Mouse (Mus musculus) NIH3T3 (cell line): ENCODE results near the gene Gm9817.
A peak's percentile ranks its signal among the peaks of the same experiment; 100 is the strongest.
"Not testable (repeated sequence)": the region's sequence is repeated elsewhere in the genome, so short reads cannot be mapped to it uniquely, and the experiment has no call there.

Experiments used
- DNase-seq: peaks from one replicate; pipeline ENCODE4 v3.0.0-alpha.2; 2012; ENCODE audit warnings: low read depth

Gm9817 gene

DNA sequence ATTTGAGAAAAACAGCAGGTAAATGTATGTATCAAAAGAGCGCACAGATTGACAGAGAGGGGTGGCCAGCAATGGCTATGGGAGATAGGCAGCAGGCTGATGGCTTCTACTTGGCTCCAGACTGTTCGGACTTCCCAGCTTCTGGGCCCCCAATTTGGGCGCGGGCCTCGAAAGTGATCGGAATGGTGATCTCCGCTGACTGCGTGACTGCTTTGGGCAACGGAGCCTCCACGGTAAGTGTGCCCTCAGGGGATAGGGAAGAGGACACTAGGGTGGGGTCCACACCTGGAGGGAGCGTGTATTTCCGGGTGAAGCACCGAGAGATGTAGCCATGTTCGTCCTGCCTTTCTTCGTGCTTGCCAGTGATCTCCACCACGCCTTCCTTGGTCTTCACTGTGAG is at the start of gene Gm9817:
TSS of gene Gm9817 (plus strand) at position 301 of the 400 bp plus-strand sequence.
- DNase-seq = not testable (repeated sequence)

GRCm38 (mm10) chr13:45029791-45030190 is 48.7 kb upstream of the Gm9817 start:
- peak; percentile 58 for DNase-seq

DNA sequence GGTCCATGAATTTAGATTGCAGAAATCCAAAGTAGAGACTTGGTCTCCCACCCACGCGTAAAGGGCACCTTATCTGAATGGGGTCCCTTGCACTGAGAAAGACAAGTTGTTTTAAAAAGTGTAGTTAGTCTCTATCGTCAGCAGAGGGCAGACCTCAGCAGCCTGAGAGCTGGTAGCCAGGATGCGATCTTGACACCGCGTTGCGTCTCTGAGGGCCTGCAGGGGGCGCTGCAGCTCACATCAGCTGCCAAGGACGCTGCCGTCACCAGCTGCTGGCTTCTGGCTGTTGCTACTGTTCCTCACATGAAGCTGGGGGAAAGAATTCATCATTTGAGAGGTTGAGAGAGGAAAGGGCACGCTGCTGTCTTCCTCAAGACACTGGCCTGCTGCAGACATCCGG is 47.7 kb upstream of the Gm9817 start:
- peak; percentile 95 for DNase-seq

GRCm38 (mm10) chr13:45031314-45031713 is 47.2 kb upstream of the Gm9817 start:
- peak; percentile 8 for DNase-seq

DNA sequence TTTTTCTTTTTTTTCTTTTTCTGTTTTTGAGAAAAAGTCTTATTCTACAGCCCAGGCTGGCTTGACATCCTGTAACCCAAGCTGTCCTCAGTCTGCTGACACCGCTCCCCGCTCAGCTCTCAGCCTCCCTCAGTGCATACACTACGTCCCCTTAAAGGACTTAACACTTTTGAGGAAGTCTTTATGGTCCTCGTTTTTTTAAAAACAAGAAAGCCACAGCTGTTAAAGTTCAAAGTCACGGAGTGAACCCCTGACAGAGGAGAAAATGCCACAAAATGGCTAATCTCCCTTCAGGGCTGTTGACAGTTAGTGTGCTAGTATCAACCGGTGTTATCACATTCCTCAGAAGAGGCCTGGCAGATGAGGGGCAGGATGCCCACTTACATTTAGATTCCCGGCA is 46.7 kb upstream of the Gm9817 start:
- DNase-seq = no peak

DNA sequence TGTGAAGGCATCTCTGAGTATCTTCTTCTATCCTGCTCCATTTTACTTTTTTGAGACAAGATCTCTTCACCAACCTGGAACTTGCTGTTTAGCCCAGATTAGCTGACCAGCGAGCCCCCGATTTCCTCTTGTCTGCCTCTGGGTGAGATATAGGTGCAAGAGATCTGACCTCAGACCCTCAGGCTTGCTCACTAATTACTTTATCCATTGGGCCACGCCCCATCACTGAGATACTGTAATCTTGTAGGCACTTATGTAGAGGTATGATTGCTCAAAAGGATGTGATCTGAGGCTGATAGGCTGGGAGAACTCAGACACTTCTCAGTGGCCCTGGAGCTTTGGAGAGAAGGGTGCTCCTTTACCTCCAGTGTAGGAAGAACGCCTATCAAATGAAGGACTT is 46.0 kb upstream of the Gm9817 start:
- no peak for DNase-seq

- DNase-seq = no peak
These were observed 45.1 kb upstream of the Gm9817 start for GRCm38 (mm10) chr13:45033360-45033759.

DNA sequence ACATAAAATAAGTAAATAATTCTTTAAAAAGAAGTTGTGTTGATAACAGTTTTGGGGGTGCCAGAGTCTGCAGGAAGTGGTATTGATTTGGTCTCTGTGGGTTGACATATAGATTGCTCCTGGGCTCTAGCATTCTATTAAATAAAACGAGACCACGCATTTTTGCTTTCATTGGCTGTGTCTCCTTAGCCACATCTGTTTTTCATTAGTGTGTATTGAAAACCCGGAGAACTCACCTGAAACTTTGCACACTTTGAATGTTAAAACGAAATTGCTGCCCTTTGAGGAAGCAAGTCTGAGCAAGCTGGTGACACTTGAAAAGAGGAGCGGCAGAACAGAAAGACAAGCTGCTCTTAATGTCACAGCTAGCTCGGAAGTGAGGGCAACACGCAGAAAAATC is 43.7 kb upstream of the Gm9817 start:
- no peak for DNase-seq

DNA sequence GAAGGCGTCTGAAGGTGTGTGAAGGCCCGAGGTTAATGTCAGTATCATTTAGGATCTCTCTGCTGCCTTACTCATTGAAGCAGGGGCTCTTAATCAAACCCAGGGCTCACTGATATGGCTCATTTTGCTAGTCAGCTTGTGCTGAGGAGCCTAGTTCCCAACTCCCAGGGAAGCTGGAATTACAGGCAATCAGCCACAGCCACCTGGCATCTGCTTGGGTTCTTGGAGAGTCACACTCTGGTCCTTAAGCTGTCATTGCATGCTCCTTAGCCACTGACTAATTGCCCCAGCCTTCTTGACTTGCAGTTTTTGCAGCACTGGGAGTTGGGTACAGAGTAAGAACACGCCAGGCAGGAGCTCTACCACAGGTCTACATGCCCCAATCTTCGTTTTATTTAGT is 42.1 kb upstream of the Gm9817 start:
- DNase-seq = no peak

DNA sequence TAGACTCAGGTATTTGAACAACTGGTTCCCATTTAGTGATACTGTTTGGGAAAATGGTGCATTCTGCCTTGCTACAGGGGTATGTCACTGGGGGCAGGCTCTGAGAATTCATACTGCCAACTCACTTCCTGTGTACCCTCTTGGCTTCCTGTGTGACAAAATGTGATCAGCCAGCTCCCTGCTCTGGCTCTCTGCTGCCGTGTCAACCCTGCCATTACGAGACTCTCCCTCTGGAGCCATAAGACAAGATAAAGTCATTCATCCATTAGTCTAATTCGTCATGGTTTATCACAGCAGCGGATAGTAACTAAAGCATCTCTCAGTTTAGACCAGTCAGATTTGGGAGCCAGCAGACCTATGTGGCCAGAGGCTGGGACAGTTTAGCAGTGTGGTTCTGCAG is 38.3 kb upstream of the Gm9817 start:
- DNase-seq = no peak

GRCm38 (mm10) chr13:45040741-45041140 is 37.8 kb upstream of the Gm9817 start:
- no peak for DNase-seq

DNA sequence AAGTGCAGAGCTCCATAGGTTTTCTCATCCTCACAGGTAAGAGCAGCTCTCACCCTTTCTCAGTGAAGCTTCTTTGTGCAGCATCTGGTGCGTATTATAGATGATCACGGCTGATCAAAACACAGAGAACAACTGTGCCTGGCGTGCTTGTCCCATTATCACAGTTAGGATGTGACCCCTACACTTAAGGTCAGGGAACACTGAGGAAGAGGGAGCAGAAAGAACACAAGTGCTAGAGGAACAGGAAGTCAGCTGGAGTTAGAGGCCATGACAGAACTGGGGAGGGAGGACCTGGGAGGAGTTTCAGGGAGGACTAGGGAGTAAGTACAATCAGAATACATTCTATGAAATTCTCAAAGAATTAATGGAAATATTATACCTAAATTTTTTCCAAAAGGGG is 35.0 kb upstream of the Gm9817 start:
- DNase-seq = no peak

GRCm38 (mm10) chr13:45049261-45050020 is 29.1 kb upstream of the Gm9817 start:
- peak; percentile 6 for DNase-seq

- no peak for DNase-seq
These were observed 25.7 kb upstream of the Gm9817 start for GRCm38 (mm10) chr13:45052805-45053204.

DNA sequence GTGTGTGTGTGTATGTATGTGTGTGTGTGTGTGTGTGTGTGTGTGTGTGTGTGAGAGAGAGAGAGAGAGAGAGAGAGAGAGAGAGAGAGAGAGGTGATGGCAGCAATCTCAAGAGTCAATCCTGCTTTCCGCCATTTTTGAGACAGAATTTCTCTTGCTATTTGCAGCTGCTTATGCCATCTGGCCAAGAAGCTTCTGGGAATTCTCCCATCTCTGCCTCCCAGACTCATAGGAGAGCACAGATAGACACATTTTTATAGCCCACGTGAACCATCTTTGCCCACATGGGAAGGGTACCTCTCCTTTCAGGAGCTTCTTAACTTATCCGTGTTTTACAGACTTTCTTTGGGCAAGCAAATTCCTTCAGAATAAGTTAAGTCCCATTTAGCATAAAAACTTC is 24.6 kb upstream of the Gm9817 start:
- DNase-seq = no peak

DNA sequence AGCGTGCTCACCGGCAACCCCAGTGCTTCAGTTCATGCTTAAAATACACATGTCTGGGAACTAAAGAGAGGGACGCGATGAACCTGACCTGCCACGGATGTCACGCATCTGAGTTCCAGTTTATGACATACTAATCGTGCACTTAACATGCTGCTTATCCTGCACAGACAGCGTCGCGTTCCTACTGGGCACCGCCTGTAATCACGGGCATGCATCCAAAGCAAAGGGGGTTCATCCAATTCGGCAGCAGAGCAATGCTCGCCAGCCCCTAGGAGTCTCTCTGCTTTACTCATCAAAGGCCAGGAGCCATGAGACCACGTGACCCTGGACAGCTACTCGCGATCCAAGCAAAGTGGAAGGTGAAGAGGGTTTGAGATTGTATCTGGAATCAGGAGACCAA is 19.3 kb upstream of the Gm9817 start:
- no peak for DNase-seq

GRCm38 (mm10) chr13:45063146-45063545 is 15.3 kb upstream of the Gm9817 start:
- no peak for DNase-seq

GRCm38 (mm10) chr13:45064951-45065350 is 13.5 kb upstream of the Gm9817 start:
- DNase-seq = no peak

- DNase-seq = no peak
These were observed 8.1 kb upstream of the Gm9817 start for GRCm38 (mm10) chr13:45070366-45070765.

DNA sequence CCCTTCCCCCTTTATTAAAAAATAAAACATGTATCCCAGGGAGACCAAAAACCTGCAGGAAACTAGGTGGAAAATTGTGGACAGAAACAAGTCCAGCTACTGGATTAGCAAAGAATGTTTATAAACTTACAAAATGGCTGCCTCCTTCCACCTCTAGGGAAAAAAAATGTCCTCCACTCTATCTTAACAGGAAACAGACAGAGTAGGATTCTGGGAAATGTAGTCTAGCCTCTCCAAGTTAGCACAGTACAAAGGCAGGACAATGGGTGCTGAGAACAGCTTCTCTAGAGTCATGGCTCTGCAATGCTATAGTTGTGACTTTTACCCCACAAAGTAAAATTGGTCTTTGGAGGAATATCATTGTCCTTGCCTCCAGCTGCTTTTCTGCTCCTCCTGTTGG is 3.5 kb upstream of the Gm9817 start:
- no peak for DNase-seq

GRCm38 (mm10) chr13:45075715-45076114 is 2.8 kb upstream of the Gm9817 start:
- DNase-seq = no peak

DNA sequence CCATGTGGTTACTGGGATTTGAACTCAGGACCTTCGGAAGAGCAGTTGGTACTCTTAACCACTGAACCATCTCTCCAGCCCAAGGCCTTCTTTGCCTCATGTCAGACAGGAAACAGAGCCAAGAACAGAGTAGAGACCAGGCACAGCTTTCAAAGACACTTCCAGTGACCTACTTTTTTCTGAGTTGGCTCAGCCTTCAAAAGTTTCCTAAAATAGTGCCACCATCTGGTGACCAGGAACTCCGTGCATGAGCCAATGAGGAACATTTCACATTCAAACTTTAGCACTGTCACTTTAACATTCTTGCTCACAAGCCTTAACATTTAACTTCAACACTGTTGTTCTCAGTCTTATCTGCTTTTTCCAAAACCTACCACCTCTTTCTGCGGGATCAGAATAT is 2.3 kb downstream of the Gm9817 start:
- DNase-seq = no peak

DNA sequence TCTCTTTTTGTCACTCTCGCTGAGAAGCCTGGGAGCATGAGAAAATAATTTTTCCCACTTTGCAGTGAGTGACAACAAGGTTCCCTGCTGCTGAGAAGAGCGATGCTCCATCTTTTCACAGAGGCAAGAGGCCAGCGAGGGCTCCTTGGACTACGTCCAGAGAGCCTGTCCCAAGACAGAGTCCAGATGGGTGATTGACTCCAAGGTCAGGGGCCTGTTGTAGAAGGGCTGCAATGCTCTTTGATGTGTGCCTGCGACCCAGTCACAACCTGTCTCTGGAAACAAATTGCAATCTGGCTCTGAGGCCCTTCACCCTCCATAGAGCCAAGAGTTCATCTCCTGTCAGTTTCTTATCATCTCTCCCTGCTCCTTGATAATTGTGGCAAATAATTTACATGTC is 5.2 kb downstream of the Gm9817 start:
- DNase-seq = no peak

GRCm38 (mm10) chr13:45088796-45089221 is 10.3 kb downstream of the Gm9817 start:
- no peak for DNase-seq
